Mouse (Mus musculus) adrenal gland, adult 18-20 months (tissue): Measurements from ENCODE around the gene Yipf4. TPM values are rescaled to one million over a fixed set of nuclear protein-coding genes. Genes with fewer than 3 reads are reported as not detected.
A peak's percentile ranks its signal among the peaks of the same experiment; 100 is the strongest.
"Not testable (repeated sequence)": the region's sequence is repeated elsewhere in the genome, so short reads cannot be mapped to it uniquely, and the experiment has no call there.

Experiments
- DNase-seq, 2 experiments: peaks; one replicate each; pipeline ENCODE4 v3.0.0; 2021 to 2022; ENCODE audit warnings: low spot score in 2 of 2
- long read RNA-seq, 2 experiments: library from polyadenylated mRNA; stranded (forward); transcript quantifications; one replicate each; pipeline ENCODE4 v2.0.0; 2021
- total RNA-seq, 2 experiments: library from RNA; stranded (reverse); gene quantifications; 1 replicate in 1 of 2; 2 replicates in 1 of 2; pipeline ENCODE4 v1.2.3; 2021

Gene Yipf4
- total RNA-seq, result 100 to 1,000 TPM; 105 to 120 TPM
- long read RNA-seq, experiment 1, transcript Yipf4-201 (6 exons, 2,133 nt), result major isoform, 64 of 64 reads
- long read RNA-seq, experiment 1, partial matches to known transcripts, result 0 of 64 reads
- long read RNA-seq, experiment 1, other reads (novel, unspliced or antisense), result 0 of 64 reads
- long read RNA-seq, experiment 2, transcript Yipf4-201 (6 exons, 2,133 nt), result major isoform, 220 of 234 reads
- long read RNA-seq, experiment 2, partial matches to known transcripts, result 3 of 234 reads
- long read RNA-seq, experiment 2, other reads (novel, unspliced or antisense), result 11 of 234 reads

GRCm38 (mm10) chr17:74489024-74489900 lies at the start of gene Yipf4:
Gene Yipf4 (plus strand): TSS chr17:74489493.
- peak; percentile 94 to 95 for DNase-seq

DNA sequence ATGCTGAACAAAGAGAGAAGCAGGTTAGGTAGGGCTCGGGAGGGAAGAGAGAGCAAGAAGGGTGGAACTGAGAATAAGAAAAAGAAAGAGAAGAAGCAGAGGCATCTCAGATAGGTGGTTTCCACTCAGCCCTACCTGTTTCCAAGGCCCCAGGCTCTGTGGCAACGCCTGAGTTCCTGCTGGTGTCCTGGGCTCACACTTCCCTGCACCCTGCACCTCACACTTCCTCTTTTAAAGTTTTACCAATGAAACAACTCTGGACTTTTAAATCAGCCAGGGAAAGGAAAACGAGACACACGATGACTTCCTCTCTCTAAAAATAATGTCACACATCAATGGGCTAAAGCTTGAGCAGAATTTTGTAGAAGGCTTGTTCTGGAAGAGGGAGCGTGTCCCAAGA lies 48.8 kb upstream of the Yipf4 start:
- DNase-seq, result no peak

DNA sequence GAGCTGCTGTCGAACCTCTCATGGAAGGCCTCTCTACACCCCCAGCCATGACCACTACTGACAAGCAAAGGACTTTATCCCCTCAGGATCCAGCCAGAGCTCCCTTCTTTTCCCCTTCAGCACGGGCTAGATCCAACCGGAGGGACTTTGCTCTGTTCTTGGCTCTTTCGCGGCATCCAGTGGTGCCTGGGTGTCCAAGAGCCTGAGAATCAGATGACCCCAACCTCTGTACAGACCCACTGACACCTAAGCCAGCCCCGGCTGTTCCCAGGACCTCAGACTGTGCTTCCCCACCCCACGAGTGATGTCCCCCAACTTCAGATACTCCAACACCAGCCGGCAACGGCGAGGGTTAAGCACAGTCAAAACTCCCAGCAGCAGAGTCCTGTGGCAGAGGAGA lies 39.5 kb upstream of the Yipf4 start:
- no peak for DNase-seq

DNA sequence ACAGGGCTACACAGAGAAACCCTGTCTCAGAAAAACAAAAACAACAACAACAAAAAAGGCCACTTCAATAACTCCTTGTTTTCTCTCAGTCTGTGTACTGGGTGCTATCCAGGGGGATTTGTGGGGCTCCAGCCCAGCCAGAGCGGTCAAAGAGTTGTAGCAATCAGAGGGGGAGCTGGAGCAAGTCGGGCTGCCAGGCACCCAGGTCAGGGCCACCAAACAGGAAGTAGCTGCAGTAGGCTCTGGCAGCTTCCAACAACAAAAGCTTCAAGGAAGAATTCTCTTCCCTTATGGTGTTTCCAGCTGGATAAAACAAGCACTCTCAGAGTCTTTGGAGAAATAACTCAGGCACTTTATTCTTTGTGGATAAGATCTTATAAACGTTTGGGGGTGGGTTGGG lies 35.4 kb upstream of the Yipf4 start:
- no peak for DNase-seq

- no peak for DNase-seq
Observed at GRCm38 (mm10) chr17:74454660-74455059, 34.6 kb upstream of the Yipf4 start.

- DNase-seq, result no peak
Observed at GRCm38 (mm10) chr17:74455426-74455825, 33.9 kb upstream of the Yipf4 start.

GRCm38 (mm10) chr17:74456825-74457224 lies 32.5 kb upstream of the Yipf4 start:
- DNase-seq, result no peak

DNA sequence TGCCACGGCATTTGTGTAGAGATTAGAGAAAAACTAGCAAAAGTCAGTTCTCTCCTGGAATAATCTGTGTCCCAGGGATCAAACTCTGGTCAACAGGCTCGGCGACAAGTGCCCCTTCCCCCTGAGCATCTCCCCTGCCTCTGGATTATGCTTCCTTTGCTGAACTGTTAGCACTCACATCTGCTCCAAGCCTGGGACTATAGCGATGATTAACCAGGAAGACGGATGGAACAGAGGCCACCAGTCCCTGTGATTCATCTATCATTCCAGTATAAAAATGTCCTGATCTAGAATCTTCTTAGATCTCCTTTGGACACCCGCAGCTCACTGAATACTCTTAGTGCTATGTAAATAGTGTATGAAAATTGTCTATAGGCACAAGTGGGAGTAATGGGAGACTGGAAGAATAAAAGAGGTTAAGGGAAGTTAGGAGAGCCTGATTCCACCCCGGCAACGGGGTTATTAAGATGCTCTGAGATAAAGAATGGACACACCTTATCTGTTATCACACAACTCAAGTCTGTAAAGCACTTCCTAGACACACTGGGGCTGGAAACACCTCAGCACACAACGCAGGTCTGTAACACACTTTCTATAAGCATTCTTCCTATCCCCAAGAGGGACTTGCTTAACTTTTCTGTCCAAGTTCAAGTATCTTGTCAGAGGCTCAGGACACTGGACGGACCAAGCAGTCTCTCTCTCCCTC lies 31.2 kb upstream of the Yipf4 start:
- DNase-seq, result no peak

DNA sequence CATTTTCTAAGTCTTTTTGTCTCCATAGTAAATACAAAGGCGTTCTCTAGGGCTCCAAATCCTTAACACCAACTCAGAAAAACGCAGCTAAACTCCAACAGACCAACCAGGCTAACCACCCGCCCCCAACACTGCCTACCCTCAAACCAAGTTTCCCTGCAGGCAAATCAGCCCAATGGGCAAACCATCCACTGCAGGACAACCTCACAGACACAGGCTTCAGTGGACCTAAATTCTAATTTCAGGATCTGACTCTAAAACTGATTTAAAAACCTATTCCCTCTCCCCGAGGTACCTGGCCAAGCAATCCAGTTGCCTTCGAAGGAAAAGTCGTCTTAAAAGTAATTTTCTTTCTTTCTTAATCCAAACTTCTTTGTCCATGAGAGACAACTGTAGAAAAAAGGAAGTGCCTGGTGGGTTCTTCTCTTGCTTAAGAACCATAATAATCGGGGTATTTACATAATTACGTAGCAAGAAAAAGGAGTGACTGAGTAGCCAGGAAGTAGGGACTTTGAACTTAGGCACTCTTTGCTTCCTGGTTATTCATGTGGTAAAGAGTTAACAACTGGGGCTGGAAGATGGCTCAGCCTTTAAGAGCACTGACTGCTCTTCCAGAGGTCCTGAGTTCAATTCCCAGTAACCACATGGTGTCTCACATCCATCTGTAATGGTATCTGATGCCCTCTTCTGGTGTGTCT lies 30.4 kb upstream of the Yipf4 start, which contains the start of gene Nlrc4:
TSS of gene Nlrc4 (minus strand) at position 432 of the 698 bp plus-strand sequence.
- DNase-seq, result no peak

DNA sequence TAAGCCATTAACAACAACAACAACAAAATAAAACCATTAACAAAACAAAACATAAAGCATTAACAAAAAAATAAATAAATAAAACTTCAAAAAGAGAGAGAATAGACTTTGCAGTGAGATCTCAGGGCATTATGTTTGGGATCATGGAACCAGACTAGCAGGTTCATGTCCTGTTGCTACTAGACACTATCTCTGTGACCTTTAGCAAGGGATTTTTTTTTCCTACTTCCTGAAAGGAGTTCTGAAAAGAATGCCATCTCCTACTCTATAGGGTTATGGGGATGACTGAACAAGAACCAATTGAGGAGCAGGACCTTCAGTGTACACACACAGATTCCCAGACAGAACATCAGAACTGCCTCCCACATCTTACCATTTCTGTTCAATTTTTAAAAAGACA lies 25.8 kb upstream of the Yipf4 start:
- no peak for DNase-seq

DNA sequence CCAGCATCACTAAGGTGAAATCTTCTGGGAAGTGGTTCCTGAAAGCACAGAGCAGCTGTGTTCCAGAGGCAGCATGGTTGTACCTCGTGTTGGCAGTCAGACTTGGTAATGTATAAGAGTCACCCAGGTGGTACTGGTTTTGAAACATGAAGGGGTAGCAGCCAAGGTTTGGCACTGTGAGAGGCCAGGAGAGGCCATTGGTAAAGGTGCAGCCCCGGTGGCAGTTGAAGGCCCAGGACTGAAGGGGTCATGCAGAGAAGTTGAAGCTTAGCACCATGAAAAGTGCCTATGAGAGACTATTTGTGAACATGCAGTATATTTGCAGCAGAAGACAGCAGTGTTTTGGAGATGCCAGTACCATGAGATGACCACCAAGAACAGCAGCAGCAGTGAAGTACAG lies 21.3 kb upstream of the Yipf4 start:
- not testable (repeated sequence) for DNase-seq

DNA sequence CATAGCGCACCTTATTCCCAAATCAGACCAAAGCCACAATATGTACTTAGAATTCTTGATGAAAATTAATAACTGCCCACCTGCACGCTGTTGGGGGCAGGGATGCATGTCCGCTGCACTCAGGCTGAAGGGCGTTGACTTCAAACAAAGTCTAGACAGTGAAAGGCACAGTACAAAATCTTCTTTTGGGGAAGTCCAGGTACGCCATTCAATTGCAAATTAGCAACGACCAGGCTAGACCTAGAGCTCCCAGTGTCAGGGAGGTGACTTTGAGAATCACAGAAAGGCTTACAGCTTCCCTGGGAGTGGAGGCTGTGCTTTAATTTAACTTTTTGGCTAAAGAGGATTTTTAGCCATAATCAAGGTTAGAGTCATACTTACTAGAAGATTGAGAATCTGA lies 19.2 kb upstream of the Yipf4 start:
- not testable (repeated sequence) for DNase-seq

DNA sequence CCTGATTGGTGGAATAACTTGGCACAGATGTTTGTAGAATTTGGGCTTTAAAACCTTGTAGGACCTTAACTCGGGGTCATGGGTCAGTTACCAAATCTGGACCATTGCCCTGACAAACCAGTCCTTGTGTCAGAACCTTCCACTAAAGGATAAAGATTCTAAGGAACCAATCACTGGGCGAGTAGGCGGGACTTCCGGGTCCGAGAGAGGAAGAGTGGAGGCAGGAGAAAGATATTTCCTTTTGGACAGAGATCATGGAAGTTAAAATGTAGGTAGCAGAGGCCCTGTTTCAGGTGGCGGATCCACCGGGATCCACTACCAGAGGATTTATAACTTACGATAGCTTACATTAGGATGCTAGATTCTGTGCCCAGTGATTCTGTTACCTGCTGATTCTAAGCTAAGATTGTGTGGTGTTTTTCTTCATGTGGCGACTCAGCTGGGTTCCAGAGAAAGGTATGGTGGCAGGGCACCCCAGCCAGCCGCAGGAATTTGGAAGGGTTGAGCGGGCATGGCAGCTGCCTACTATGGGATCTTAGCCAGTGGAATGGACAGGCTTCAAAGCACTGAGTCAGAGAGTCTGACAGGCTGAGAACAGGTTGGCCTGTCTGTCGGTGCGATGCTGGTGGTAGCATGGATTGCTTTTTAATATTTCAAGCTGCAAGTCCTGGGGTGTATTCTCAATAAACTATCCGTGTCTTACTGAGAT lies 8.8 kb upstream of the Yipf4 start:
- DNase-seq, result no peak

DNA sequence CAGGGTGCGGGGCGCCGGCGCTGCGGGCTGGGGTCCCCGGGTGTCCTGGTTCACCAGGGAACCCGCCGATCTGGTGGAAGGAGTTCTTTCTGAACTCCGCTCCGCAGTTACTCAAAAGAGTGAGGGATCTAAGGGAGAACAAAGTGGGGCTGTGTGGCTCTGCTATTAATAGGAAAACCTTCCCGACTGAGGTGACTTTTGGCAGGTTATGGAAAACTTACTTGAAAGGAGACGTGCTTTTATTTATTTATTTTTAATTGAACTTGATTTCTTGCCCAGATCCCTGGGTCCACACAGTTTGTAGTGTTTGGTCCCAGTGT lies 568 bp downstream of the Yipf4 start:
- DNase-seq, result no peak

DNA sequence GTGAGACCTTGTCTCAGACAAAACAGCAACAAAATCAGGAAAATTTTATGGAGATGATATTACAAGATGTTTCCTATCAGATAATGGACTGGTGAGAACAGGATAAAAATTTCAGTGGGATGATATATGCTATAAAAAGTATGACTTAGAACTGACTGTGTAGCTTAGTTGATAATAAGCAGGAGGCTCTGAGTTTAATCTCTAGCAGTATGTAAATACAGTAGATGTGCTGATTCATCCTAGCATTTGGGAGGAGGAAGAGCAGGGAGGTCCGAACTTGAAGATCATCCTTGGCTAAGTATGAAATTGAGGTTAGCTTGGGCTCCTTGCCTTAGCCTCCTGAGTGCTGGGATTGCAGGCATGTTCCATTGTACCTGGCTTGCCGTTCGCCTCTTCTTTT lies 2.3 kb downstream of the Yipf4 start:
- DNase-seq, result no peak

DNA sequence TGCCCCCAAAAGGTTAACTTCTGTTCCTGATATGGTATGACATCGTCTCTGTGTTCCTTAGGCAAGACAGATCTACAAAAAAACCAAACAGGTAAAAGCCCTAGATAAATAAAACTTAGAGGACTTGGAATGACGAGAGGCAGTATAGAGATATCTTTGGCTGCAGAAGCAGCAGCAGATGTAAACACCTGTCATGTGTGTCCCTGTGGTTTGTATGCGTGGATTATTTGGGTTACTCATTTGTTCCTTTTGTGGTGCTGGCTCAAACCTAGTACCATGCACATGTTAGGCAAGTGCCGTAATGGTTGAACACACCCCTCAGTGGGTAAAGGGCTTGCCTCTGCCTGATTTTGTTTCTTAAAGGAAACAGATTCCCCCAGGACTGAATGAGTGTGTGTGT lies 10.9 kb downstream of the Yipf4 start:
- no peak for DNase-seq

DNA sequence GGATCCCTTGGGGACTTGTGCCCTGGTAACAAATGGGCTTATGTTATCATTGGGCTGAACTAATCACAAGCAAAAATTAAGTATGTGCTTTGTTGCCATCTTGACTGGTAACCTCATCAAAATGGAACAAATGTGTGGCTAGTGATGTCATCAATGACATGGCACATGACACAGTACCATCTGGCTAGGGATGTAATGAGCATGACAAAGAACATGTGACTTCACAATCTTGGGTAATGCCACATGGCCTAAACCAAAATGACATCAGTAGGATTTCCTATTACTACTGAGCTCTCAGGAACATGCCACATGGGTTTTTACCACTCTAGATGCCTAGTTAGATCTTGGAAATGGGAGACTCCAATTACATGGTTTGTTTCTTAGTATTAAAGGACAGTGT lies 11.8 kb downstream of the Yipf4 start:
- DNase-seq, result no peak

DNA sequence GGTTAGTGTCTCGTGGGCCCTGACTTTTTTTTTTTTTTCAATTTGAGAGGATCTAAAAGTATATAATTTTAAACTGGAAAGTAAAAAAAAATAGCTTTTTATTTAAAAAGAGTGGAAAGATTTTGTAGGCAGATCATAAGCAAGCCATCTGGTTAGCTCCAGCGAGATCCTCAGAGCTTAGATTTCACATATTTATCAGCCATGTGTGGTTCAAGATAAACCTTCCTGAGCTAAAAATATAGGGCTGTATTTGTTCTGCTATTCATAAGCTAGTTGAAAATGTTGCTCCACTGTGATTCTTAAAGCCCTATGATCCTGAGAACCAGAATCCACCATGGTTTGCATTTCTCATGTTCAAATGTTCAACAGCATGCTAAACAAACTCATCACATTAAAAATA lies 18.6 kb downstream of the Yipf4 start:
- no peak for DNase-seq

GRCm38 (mm10) chr17:74508600-74508999 lies 19.3 kb downstream of the Yipf4 start:
- no peak for DNase-seq

- no peak for DNase-seq
Observed at GRCm38 (mm10) chr17:74512308-74512707, 23.0 kb downstream of the Yipf4 start.
